Mouse (Mus musculus) small intestine, adult 2 months (tissue): ENCODE measurements at regions not wholly inside any gene's neighbourhood (a gene's known extent, or its start where the extent isn't known, plus 50 kb on each side); places are given as distances from the start of the nearest gene placed in this dataset.

Experiments
- CTCF ChIP-seq: fragments of 200-500 bp; IDR thresholded peaks from 2 replicates; pipeline ENCODE4 v1.5.1; 2012; ENCODE audit warnings: low read depth, mild to moderate bottlenecking, control low read depth, inconsistent platforms, low read length, moderate library complexity, mixed read lengths; ENCODE audit not compliant: insufficient replicate concordance, insufficient read length; ENCODE audit errors: extremely low read depth
- POLR2A ChIP-seq: fragments of 200-500 bp; IDR thresholded peaks from 2 replicates; pipeline ENCODE4 v1.6.1; 2012; ENCODE audit warnings: low read depth, mild to moderate bottlenecking, control low read depth, inconsistent platforms, low read length, moderate library complexity

DNA sequence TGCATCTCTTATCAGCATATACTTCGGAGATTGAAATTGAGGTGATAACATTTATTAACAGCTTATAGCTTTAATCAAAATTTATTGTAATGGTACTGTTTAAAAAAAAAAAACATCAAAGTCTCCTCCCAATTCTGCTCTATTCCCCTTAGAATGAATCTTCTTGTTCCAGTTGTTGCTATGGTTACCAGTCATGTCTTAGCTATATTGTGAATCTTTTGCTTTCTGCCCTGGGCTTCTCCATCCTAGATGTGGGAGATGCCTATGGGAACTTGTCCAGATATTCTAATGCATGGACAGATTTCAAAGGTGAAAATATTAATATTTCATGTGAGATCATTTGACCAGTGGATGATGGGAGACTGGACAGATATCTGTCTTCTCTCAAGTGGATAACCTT lies 79.5 kb upstream of the Cxadr start:
- TF ChIP-seq CTCF (no peak), POLR2A (no peak)
